Mouse (Mus musculus) limb, embryonic 11.5 days (tissue): ENCODE measurements around the gene Itpkc. TPM values are rescaled to one million over a fixed set of nuclear protein-coding genes. Genes with fewer than 3 reads are reported as not detected.

Experiments used
- ATAC-seq: fragments of 200-750 bp; cut with Nextera tagmentation; 2 replicates; pipeline ENCODE4 v1.8.0; 2017; ENCODE audit warnings: low read depth; ENCODE audit not compliant: insufficient number of reproducible peaks, low FRiP score, low TSS enrichment
- DNase-seq: peaks from one replicate; pipeline ENCODE4 v3.0.0-alpha.2; 2015; ENCODE audit warnings: low spot score
- H3K27ac ChIP-seq: fragments of 300-500 bp; sonication (generic); replicated peaks from 2 replicates; pipeline ENCODE4 v1.5.1; 2014; ENCODE audit warnings: low read depth, mild to moderate bottlenecking, low read length
- H3K27me3 ChIP-seq: fragments of 300-500 bp; sonication (generic); 2 replicates; pipeline ENCODE4 v1.6.1; 2014; ENCODE audit warnings: mild to moderate bottlenecking, low read length, mixed read lengths; ENCODE audit not compliant: control insufficient read depth, insufficient read depth
- H3K36me3 ChIP-seq: fragments of 300-500 bp; sonication (generic); 2 replicates; pipeline ENCODE4 v1.6.1; 2014; ENCODE audit warnings: mild to moderate bottlenecking, low read length, moderate library complexity, mixed read lengths; ENCODE audit not compliant: control insufficient read depth, insufficient read depth
- H3K4me1 ChIP-seq: fragments of 300-500 bp; sonication (generic); 2 replicates; pipeline ENCODE4 v1.6.1; 2014; ENCODE audit warnings: low read length, mixed read lengths; ENCODE audit not compliant: control insufficient read depth, insufficient read depth
- H3K4me2 ChIP-seq: fragments of 300-500 bp; sonication (generic); 2 replicates; pipeline ENCODE4 v1.6.1; 2014; ENCODE audit warnings: low read depth, mild to moderate bottlenecking, moderate library complexity; ENCODE audit not compliant: severe bottlenecking
- H3K4me3 ChIP-seq: fragments of 300-500 bp; sonication (generic); 2 replicates; pipeline ENCODE4 v1.5.1; 2014; ENCODE audit warnings: low read depth, low read length
- H3K9ac ChIP-seq: fragments of 300-500 bp; sonication (generic); 2 replicates; pipeline ENCODE4 v1.6.1; 2014; ENCODE audit warnings: mild to moderate bottlenecking, low read length
- H3K9me3 ChIP-seq: fragments of 300-500 bp; sonication (generic); 2 replicates; pipeline ENCODE4 v1.6.1; 2016; ENCODE audit warnings: low read length; ENCODE audit not compliant: control insufficient read depth
- WGBS: fragments of 180-500 bp; shearing (Covaris S2); extraction: QIAGEN DNeasy Blood & Tissue Kit; methylation state at CpG from one replicate; pipeline ENCODE4 v1.1.7; 2014; 5-methylcytosine and 5-hydroxymethylcytosine counted together
- polyA plus RNA-seq: library from polyadenylated mRNA; unstranded; fragments of >200 nt; fragmentation: Nextera tagmentation; extraction: Ambion mirVana; gene quantifications from 2 replicates; pipeline ENCODE4 v1.2.1, GENCODE M21; 2014

The Itpkc gene
- polyA plus RNA-seq, 1 experiment from 2014 or later: 6.5 TPM

DNA sequence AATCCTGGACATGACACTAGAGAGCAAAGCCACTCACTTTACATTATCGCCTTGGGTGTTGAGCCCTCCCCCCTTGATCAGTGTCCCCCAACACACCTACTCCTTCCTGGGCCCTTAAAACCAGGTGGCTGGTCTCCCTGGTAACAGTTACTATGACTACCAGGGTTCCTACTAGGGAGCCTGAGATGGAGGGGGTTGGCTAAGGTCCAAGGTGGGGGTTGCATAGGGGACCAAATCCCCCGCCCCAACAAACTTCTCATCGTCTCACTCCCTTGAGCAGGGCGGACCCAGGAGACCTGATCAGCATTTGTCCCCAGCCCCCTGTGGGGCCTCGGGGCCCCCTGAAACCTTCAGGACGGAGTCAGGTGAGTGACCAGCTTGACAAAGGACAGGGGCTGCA lies 33.4 kb upstream of the Itpkc start:
- 85% methylated on average over 6 of the region's 6 CpGs for WGBS
- DNase-seq: no peak
- ATAC-seq: no peak
- no peak overlapping the region for H3K9ac ChIP-seq
- no peak overlapping the region for H3K4me2 ChIP-seq
- H3K4me3 ChIP-seq: no peak overlapping the region
- peaks cover 1% of the 10 kb centered on the region; the same call in 1 of the 2 replicates for H3K36me3 ChIP-seq
- no peak overlapping the region for H3K27ac ChIP-seq
- H3K4me1 ChIP-seq: peaks cover 19% of the 10 kb centered on the region
- no peaks in the 10 kb centered on the region for H3K9me3 ChIP-seq
- no peaks in the 10 kb centered on the region for H3K27me3 ChIP-seq

DNA sequence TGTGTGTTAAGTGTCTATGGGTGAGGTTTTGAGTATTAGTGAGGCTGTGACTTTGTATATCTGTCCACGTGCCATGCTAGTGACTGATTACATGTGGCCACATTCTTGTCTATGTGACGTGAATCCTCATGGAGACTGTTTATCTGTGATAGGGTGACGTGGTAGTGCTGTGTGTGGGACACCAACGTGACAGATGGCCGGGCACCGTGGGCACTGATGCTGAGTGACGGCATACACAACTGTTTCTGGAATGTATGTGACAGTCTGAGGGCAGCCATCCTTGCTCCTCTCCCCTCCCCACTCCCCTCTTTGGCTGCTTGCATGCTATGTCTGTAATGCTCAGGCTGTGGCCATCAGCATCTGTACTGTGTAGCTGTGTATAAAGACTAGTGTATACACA lies 32.4 kb upstream of the Itpkc start:
- ATAC-seq: no peak
- H3K4me2 ChIP-seq: no peak overlapping the region
- no peak overlapping the region for H3K4me3 ChIP-seq
- peaks cover 19% of the 10 kb centered on the region for H3K4me1 ChIP-seq
- DNase-seq: no peak
- no peaks in the 10 kb centered on the region for H3K27me3 ChIP-seq
- H3K36me3 ChIP-seq: peaks cover 2% of the 10 kb centered on the region; the same call in 1 of the 2 replicates
- no peak overlapping the region for H3K27ac ChIP-seq
- no peaks in the 10 kb centered on the region for H3K9me3 ChIP-seq
- H3K9ac ChIP-seq: no peak overlapping the region
- 94% methylated on average over 7 of the region's 7 CpGs for WGBS

DNA sequence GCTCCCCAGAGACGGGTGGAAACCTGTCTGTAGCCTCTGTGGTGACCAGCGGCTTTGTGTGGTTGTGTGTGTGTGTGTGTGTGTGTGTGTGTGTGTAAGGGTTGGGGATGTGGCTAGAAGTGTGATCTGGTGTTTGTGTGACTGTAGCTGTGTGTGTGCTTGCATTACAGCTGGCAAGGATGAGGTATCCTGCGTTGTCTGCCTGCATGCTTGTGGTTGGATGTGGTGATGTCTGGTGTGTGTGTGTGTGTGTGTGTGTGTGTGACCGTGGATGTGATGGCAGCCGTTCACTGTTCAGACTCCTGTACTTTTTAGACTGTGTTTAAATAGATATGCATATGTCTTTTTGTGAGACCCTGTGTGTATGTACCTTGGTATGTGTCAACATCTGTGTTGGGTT lies 31.3 kb upstream of the Itpkc start:
- Histone ChIP-seq H3K4me1 (peaks cover 19% of the 10 kb centered on the region), H3K9me3 (no peaks in the 10 kb centered on the region), H3K36me3 (peaks cover 2% of the 10 kb centered on the region), H3K27ac (no peak overlapping the region), H3K4me2 (peak overlapping the region; percentile 69), H3K4me3 (peak overlapping the region; percentile 63), H3K9ac (peak overlapping the region; percentile 85), H3K27me3 (no peaks in the 10 kb centered on the region)
- ATAC-seq (no peak), DNase-seq (no peak)
- WGBS: 68% methylated on average over 5 of the region's 5 CpGs

DNA sequence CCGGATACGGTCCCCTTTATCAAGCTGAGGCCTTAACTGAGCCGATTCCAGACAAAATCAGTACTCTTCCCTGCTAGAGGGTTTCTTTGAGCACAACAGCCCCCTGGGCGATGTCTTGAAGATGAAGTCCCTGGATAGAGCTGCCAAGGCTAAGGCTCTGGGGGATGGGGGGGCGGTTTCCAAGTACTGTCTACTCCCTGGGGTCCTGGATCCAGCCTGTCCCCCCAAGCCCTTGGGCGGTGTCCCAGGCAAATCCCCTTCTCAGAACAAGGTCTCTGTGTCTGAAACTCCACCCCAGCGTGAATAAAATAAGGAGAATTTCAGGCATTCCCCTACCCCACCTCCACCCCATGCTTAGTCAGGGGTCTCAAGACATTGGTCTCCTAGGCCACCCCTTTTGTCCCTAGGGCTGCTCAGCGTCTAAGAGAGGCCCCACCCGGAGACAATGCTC lies 30.8 kb upstream of the Itpkc start:
- peak; percentile 50 for DNase-seq
- Histone ChIP-seq H3K27ac (no peak overlapping the region), H3K4me1 (peaks cover 19% of the 10 kb centered on the region)

DNA sequence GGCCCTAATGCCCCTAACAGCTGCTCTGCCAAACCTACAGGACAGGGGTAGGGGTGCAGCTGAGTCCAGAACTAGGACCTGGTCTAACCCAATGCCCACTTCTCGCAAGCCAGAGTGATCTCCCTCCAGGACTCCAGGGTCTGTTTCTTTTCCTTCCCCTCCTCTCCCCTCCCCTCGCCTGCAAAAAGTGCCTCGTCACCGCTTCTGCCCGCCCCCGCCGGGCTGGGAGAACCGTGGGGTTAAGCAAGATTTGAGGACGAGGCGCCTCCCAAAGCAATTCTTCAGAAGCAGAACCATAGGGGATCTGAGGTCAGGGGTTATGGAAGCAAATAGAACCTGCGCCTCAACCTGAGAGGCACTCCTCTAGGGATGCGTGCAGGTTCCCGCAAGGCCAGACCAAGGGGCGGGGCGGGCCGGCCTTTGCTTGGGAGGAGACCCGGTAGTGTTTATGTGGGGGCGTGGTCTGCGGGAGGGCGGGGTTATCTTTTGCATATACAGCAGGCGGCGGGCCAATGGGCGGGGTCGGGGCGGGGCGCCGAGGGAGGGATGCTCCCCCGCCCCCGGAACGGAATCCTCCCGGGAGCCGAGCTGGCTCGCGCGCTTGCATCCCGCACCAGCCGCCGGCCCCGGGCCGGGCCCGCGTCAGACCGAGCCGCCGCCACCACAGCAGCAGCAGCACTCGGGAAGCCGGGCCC lies 29.9 kb upstream of the Itpkc start, which contains the start of gene Numbl:
Gene Numbl, plus strand, starts transcription at position 229 of the 695 bp plus-strand sequence.
- H3K4me2 ChIP-seq: peak within 1 kb of the TSS; percentile 69
- 1% methylated on average over 39 of the region's 47 CpGs for WGBS
- H3K36me3 ChIP-seq: peaks cover 2% of the 10 kb centered on the region
- peak within 1 kb of the TSS; percentile 47; the same call in 1 of the 2 replicates for H3K27ac ChIP-seq
- H3K9ac ChIP-seq: peak within 1 kb of the TSS; percentile 85
- ATAC-seq (peak; percentile 83), DNase-seq (peak; percentile 96)
- H3K4me3 ChIP-seq: peak within 1 kb of the TSS; percentile 63
- H3K9me3 ChIP-seq: no peaks in the 10 kb centered on the region
- no peaks in the 10 kb centered on the region for H3K27me3 ChIP-seq
- peaks cover 19% of the 10 kb centered on the region for H3K4me1 ChIP-seq

More for the DNA sequence above, 30.8 kb upstream of the Itpkc start:
- H3K27me3 ChIP-seq: no peaks in the 10 kb centered on the region
- peaks cover 2% of the 10 kb centered on the region for H3K36me3 ChIP-seq
- H3K4me2 ChIP-seq: peak overlapping the region; percentile 69
- no peak for ATAC-seq
- peak overlapping the region; percentile 63 for H3K4me3 ChIP-seq
- H3K9me3 ChIP-seq: no peaks in the 10 kb centered on the region
- peak overlapping the region; percentile 85 for H3K9ac ChIP-seq
- WGBS: 7% methylated on average over 9 of the region's 9 CpGs

DNA sequence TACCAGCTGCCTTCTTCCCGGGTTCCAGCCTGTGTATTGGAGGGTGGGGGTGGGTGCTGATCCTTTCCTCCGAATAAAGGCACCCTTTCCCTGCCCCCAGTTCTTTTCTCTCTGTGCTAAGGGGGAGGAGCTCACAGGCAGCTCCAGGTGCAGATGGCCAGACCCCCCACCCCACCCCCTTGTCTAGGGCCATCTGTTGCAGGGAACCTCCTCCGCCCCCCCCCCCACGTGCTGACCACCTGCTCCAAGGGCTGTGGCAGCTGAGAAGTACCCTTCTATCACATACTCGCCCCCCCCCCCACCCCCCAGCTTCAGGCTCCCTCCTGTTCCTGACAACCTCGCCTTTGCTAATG lies 29.4 kb upstream of the Itpkc start:
- ATAC-seq (peak; percentile 27), DNase-seq (peak; percentile 38)
- peak overlapping the region; percentile 69 for H3K4me2 ChIP-seq
- H3K9ac ChIP-seq: no peak overlapping the region
- H3K9me3 ChIP-seq: no peaks in the 10 kb centered on the region
- H3K27me3 ChIP-seq: no peaks in the 10 kb centered on the region
- WGBS: 4% methylated on average over 6 of the region's 6 CpGs
- peaks cover 19% of the 10 kb centered on the region for H3K4me1 ChIP-seq
- no peak overlapping the region for H3K27ac ChIP-seq
- peak overlapping the region; percentile 63 for H3K4me3 ChIP-seq
- peaks cover 2% of the 10 kb centered on the region for H3K36me3 ChIP-seq

DNA sequence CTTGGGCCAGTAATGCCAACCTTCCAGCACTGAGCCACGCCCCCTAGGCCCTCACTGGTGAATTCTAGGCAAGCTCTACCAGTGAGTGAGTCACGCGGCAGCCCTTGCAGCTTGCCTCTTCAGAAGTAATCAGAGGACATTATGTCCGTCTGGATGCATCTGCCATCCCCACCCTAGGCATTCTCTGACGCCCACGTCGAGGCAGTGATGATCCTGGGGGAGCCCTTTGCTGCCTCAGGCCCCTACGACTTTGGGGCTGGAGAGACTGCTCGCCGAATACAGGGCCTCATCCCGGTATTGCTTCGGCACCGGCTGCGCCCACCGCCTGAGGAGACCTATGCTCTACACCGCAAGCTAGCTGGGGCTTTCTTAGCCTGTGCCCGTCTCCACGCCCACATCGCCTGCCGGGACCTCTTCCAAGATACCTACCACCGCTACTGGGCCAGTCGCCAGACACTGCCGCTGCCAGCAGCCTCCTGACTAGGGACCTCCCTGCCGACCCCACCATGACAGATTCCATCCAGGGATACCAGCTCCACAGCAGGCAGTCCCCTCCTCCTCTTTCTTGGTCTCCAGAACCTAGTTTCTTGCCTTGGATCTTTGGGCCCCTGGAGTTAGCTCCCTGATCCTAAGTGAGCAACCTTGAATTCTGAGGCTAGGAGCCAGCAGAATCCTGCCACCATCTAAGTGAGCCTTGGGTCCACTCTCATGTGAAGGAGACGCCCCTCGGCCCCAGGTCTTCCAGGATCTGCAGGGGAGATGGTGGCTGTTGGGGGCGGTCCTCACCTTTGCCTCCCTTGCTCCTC lies 28.8 kb upstream of the Itpkc start:
- no peak overlapping the region for H3K27ac ChIP-seq
- 0 out of 2 replicates have a peak overlapping the region, but pooled peaks have one; percentile 17 for H3K9ac ChIP-seq
- H3K4me1 ChIP-seq: peaks cover 19% of the 10 kb centered on the region
- no peaks in the 10 kb centered on the region for H3K27me3 ChIP-seq
- peaks cover 2% of the 10 kb centered on the region for H3K36me3 ChIP-seq
- H3K9me3 ChIP-seq: no peaks in the 10 kb centered on the region
- 9% methylated on average over 27 of the region's 27 CpGs for WGBS
- no peak for ATAC-seq
- peak; percentile 34 for DNase-seq
- peak overlapping the region; percentile 69 for H3K4me2 ChIP-seq
- no peak overlapping the region for H3K4me3 ChIP-seq

DNA sequence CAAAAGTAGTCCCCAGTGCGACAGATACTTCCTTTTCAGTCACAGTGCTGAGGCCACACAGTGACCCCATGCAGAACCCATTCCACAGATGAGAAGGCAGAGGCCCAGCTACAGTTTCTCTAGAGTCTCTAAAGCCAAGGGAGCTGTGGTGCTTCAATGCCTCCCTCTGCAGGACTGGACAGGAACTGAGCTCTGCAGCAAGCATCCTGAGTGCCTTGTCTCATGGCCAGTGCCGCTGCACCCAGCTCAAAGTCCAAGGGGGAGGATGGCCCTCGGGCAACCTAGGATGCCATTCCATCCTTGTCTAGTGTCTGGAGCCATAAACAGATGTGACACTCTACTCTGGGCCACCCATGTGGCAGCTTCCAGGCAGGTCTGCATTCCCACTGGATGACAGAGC lies 27.3 kb upstream of the Itpkc start:
- H3K9ac ChIP-seq: no peak overlapping the region
- peaks cover 19% of the 10 kb centered on the region for H3K4me1 ChIP-seq
- no peaks in the 10 kb centered on the region for H3K27me3 ChIP-seq
- H3K4me3 ChIP-seq: no peak overlapping the region
- no peak for ATAC-seq
- H3K9me3 ChIP-seq: no peaks in the 10 kb centered on the region
- 64% methylated on average over 3 of the region's 3 CpGs for WGBS
- no peak overlapping the region for H3K4me2 ChIP-seq
- DNase-seq: no peak
- H3K27ac ChIP-seq: no peak overlapping the region
- peaks cover 2% of the 10 kb centered on the region for H3K36me3 ChIP-seq
